Mouse (Mus musculus) layer of hippocampus, postnatal 25 days (tissue): ENCODE measurements around the gene Tubb3. TPM values are rescaled to one million over a fixed set of nuclear protein-coding genes. Genes with fewer than 3 reads are reported as not detected.

ENCODE experiments used
- total RNA-seq, 2 experiments: library from RNA; stranded (reverse); gene quantifications; 2 replicates each; pipeline ENCODE4 v1.2.3; 2021

Gene Tubb3
- total RNA-seq, 2 experiments from 2014 or later: 317 to 360 TPM

Other genes with a start within 250 kb of the Tubb3 start
- gene Dpep1, start 225.2 kb upstream of the Tubb3 start, total RNA-seq: under 1 TPM; 0.17 to 0.23 TPM
- gene Chmp1a, start 198.7 kb upstream of the Tubb3 start, total RNA-seq: 100 to 1,000 TPM; 112 to 116 TPM
- gene Spata33, start 198.6 kb upstream of the Tubb3 start, total RNA-seq: 1 to 10 TPM; 6.5 to 7.3 TPM
- gene Cdk10, start 186.6 kb upstream of the Tubb3 start, total RNA-seq: 10 to 100 TPM; 77.3 to 94.0 TPM
- 10 to 100 TPM; 85.7 to 94.3 TPM for gene Spata2l, start 175.2 kb upstream of the Tubb3 start, total RNA-seq
- 10 to 100 TPM; 19.1 to 23.7 TPM for gene Zfp276, start 157.2 kb upstream of the Tubb3 start, total RNA-seq
- gene Vps9d1, start 157.1 kb upstream of the Tubb3 start, total RNA-seq: 10 to 100 TPM; 57.4 to 65.0 TPM
- 1 to 10 TPM; 1.7 to 3.7 TPM for gene Fanca, start 92.8 kb upstream of the Tubb3 start, total RNA-seq
- gene Spire2, start 78.7 kb upstream of the Tubb3 start, total RNA-seq: 10 to 100 TPM; 15.3 to 17.9 TPM
- 100 to 1,000 TPM; 485 to 539 TPM for gene Tcf25, start 37.7 kb upstream of the Tubb3 start, total RNA-seq
- gene Mc1r, start 4.3 kb upstream of the Tubb3 start, total RNA-seq: under 1 TPM in 1 of 2 experiments, not detected in 1; 0.10 TPM
- 10 to 100 TPM; 64.6 to 66.6 TPM for gene Def8, start 12.1 kb downstream of the Tubb3 start, total RNA-seq
- 10 to 100 TPM; 28.1 to 30.6 TPM for gene Afg3l1, start 66.5 kb downstream of the Tubb3 start, total RNA-seq
- gene Dbndd1, start 104.0 kb downstream of the Tubb3 start, total RNA-seq: 10 to 100 TPM; 10.5 to 10.8 TPM
- 10 to 100 TPM; 23.3 to 33.1 TPM for gene Gas8, start 107.4 kb downstream of the Tubb3 start, total RNA-seq
- 10 to 100 TPM; 36.3 to 44.0 TPM for gene Rhou, start 242.5 kb downstream of the Tubb3 start, total RNA-seq